Mouse (Mus musculus) midbrain, postnatal 0 days (tissue): ENCODE measurements at regions not wholly inside any gene's neighbourhood (a gene's known extent, or its start where the extent isn't known, plus 50 kb on each side); places are given as distances from the start of the nearest gene placed in this dataset.
A peak's percentile ranks its signal among the peaks of the same experiment; 100 is the strongest.
"Not testable (repeated sequence)": the region's sequence is repeated elsewhere in the genome, so short reads cannot be mapped to it uniquely, and the experiment has no call there.

Source experiments
- ATAC-seq: fragments of 200-750 bp; cut with Nextera tagmentation; 2 replicates; pipeline ENCODE4 v1.8.0; 2017; ENCODE audit warnings: moderate number of reproducible peaks, mild to moderate bottlenecking, moderate TSS enrichment, moderate library complexity; ENCODE audit not compliant: low FRiP score
- DNase-seq: peaks from one replicate; pipeline ENCODE4 v3.0.0-alpha.2; 2015; ENCODE audit warnings: low spot score
- H3K27ac ChIP-seq: fragments of 300-500 bp; sonication (generic); 2 replicates; pipeline ENCODE4 v1.5.1; 2014; ENCODE audit warnings: low read depth, mild to moderate bottlenecking, low read length, mixed read lengths
- H3K27me3 ChIP-seq: fragments of 300-500 bp; sonication (generic); 2 replicates; pipeline ENCODE4 v1.6.1; 2014; ENCODE audit warnings: low read length, control low read depth, mixed read lengths; ENCODE audit not compliant: insufficient read depth
- H3K36me3 ChIP-seq: fragments of 300-500 bp; sonication (generic); 2 replicates; pipeline ENCODE4 v1.6.1; 2014; ENCODE audit warnings: low read length, control low read depth, mixed read lengths; ENCODE audit not compliant: insufficient read depth
- H3K4me1 ChIP-seq: fragments of 300-500 bp; sonication (generic); 2 replicates; pipeline ENCODE4 v1.6.1; 2014; ENCODE audit warnings: mild to moderate bottlenecking, control low read depth, antibody characterized with exemption, low read length, mixed read lengths; ENCODE audit not compliant: insufficient read depth
- H3K4me2 ChIP-seq: fragments of 300-500 bp; sonication (generic); 2 replicates; pipeline ENCODE4 v1.6.1; 2014; ENCODE audit warnings: low read depth, mild to moderate bottlenecking, low read length, mixed read lengths; ENCODE audit not compliant: poor library complexity, severe bottlenecking
- H3K4me3 ChIP-seq: fragments of 300-500 bp; sonication (generic); 2 replicates; pipeline ENCODE4 v1.5.1; 2014; ENCODE audit warnings: low read depth, mild to moderate bottlenecking, low read length, moderate library complexity
- H3K9ac ChIP-seq: fragments of 300-500 bp; sonication (generic); replicated peaks from 2 replicates; pipeline ENCODE4 v1.6.1; 2014; ENCODE audit warnings: mild to moderate bottlenecking, low read length, moderate library complexity, mixed read lengths; ENCODE audit not compliant: poor library complexity, severe bottlenecking
- H3K9me3 ChIP-seq: fragments of 300-500 bp; sonication (generic); 2 replicates; pipeline ENCODE4 v1.6.1; 2016; ENCODE audit warnings: low read length, control low read depth
- CTCF ChIP-seq: IDR thresholded peaks from 2 replicates; pipeline ENCODE4 v1.5.1; 2016; ENCODE audit warnings: antibody characterized with exemption, mild to moderate bottlenecking
- WGBS: fragments of 180-500 bp; shearing (Covaris S2); extraction: QIAGEN DNeasy Blood & Tissue Kit; methylation state at CpG from one replicate; pipeline ENCODE4 v1.1.7; 2014; 5-methylcytosine and 5-hydroxymethylcytosine counted together

GRCm38 (mm10) chr13:73071854-73072852 is 188.1 kb upstream of the Irx4 start:
- no peaks in the 10 kb centered on the region for H3K4me1 ChIP-seq
- H3K4me2 ChIP-seq: no peak overlapping the region
- DNase-seq (peak; percentile 76), ATAC-seq (peak; percentile 64; the same call in 1 of the 2 replicates)
- 66% methylated on average over 6 of the region's 6 CpGs for WGBS
- H3K27me3 ChIP-seq: no peaks in the 10 kb centered on the region
- H3K9me3 ChIP-seq: no peaks in the 10 kb centered on the region
- TF ChIP-seq CTCF: no peak
- no peak overlapping the region for H3K4me3 ChIP-seq
- no peaks in the 10 kb centered on the region for H3K36me3 ChIP-seq
- H3K9ac ChIP-seq: no peak overlapping the region
- no peak overlapping the region for H3K27ac ChIP-seq

DNA sequence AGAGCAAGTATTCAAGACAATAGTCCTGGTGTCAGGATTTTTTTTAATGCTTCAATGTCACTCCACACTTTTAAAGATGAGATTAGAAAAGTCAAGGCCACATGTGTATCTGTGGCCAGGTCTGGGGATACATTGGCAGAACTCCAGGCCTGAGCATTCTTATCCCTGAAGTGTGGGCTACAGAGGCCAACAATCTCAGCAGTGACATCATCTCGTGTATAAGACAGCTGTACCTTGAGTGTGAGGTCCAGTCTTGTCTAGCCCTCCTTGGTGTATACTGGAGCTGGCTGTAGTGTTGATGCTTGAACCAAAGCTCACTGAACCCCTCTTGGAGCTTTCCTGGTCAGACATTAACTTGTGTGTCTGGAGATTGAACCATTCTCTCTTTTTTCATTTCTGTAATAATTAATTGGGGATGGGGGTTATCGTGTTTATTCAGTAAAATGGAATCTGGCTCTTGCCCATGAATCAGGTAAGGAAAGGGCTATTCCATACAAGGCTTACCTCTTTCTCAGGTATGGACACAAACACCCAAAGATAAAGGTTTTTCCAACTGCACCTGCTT is 182.3 kb upstream of the Irx4 start:
- DNase-seq (no peak), ATAC-seq (no peak)
- Histone ChIP-seq H3K27ac (no peak overlapping the region), H3K9ac (no peak overlapping the region), H3K4me1 (no peaks in the 10 kb centered on the region), H3K36me3 (no peaks in the 10 kb centered on the region), H3K27me3 (no peaks in the 10 kb centered on the region), H3K4me2 (no peak overlapping the region), H3K9me3 (no peaks in the 10 kb centered on the region), H3K4me3 (no peak overlapping the region)
- 80% methylated on average over 2 of the region's 2 CpGs for WGBS
- TF ChIP-seq CTCF: no peak

DNA sequence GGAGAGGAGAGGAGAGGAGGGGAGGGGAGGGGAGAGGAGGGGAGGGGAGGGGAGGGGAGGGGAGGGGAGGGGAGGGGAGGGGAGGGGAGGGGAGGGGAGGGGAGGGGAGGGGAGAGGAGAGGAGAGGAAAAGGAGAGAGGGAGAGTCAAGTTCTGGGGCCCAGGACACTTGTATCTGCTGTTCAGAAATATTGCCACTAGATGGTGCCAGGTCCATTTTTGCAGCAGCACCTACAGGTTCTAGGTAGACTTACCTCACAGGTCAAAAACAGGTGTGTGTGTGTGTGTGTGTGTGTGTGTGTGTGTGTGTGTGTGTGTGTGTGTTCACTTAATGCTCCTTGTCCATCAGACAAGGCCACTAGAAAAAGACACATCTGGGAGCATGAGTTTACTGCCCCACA is 172.5 kb upstream of the Irx4 start:
- not testable (repeated sequence) for H3K36me3 ChIP-seq, H3K9ac ChIP-seq, H3K4me1 ChIP-seq, H3K9me3 ChIP-seq, ATAC-seq, DNase-seq, H3K4me2 ChIP-seq, H3K4me3 ChIP-seq, H3K27ac ChIP-seq, H3K27me3 ChIP-seq
- TF ChIP-seq CTCF: peak; percentile 45

GRCm38 (mm10) chr13:73091886-73092285 is 168.4 kb upstream of the Irx4 start:
- ATAC-seq (no peak), DNase-seq (no peak)
- H3K9ac ChIP-seq: no peak overlapping the region
- H3K27ac ChIP-seq: no peak overlapping the region
- H3K4me3 ChIP-seq: no peak overlapping the region
- no peaks in the 10 kb centered on the region for H3K9me3 ChIP-seq
- no peaks in the 10 kb centered on the region for H3K36me3 ChIP-seq
- H3K4me1 ChIP-seq: no peaks in the 10 kb centered on the region
- H3K27me3 ChIP-seq: no peaks in the 10 kb centered on the region
- no peak overlapping the region for H3K4me2 ChIP-seq
- WGBS: 51% methylated on average over 3 of the region's 3 CpGs
- TF ChIP-seq CTCF: peak; percentile 47

DNA sequence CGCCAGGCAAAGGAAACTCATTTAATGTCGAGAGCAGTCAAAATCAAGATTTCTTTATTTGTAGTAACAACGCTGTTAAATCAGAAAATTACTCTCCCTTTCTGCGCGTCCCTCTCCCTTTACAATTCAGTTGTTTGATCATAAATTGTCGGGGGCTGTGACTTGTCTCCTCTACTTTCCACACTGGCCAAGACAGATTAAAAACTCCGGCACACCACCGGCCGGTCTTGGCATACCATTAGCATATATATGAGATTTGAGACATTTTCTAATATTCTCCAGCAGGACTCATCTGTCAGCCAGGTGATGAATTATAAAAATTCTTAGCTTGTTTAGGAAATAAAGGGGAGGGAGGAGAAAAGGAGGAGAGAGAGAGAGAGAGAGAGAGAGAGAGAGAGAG is 162.8 kb upstream of the Irx4 start:
- no peaks in the 10 kb centered on the region for H3K4me1 ChIP-seq
- TF ChIP-seq CTCF: no peak
- DNase-seq (no peak), ATAC-seq (no peak)
- no peak overlapping the region for H3K9ac ChIP-seq
- no peak overlapping the region for H3K4me3 ChIP-seq
- H3K36me3 ChIP-seq: no peaks in the 10 kb centered on the region
- no peak overlapping the region for H3K4me2 ChIP-seq
- H3K9me3 ChIP-seq: no peaks in the 10 kb centered on the region
- no peaks in the 10 kb centered on the region for H3K27me3 ChIP-seq
- H3K27ac ChIP-seq: no peak overlapping the region
- WGBS: 30% methylated on average over 9 of the region's 9 CpGs

GRCm38 (mm10) chr13:73099407-73099806 is 160.9 kb upstream of the Irx4 start:
- no peaks in the 10 kb centered on the region for H3K9me3 ChIP-seq
- no peak overlapping the region for H3K27ac ChIP-seq
- no peak for ATAC-seq
- no peak for TF ChIP-seq CTCF
- no peak for DNase-seq
- no peaks in the 10 kb centered on the region for H3K27me3 ChIP-seq
- no peaks in the 10 kb centered on the region for H3K36me3 ChIP-seq
- no peaks in the 10 kb centered on the region for H3K4me1 ChIP-seq
- no peak overlapping the region for H3K9ac ChIP-seq
- 26% methylated on average over 1 of the region's 1 CpGs for WGBS
- no peak overlapping the region for H3K4me3 ChIP-seq
- no peak overlapping the region for H3K4me2 ChIP-seq
